Mouse (Mus musculus) layer of hippocampus, adult 2 months (tissue): ENCODE measurements around the gene Snx5. TPM values are rescaled to one million over a fixed set of nuclear protein-coding genes. Genes with fewer than 3 reads are reported as not detected.

Source experiments
- DNase-seq, 2 experiments: peaks; one replicate each; pipeline ENCODE4 v3.0.0; 2022; ENCODE audit warnings: low spot score in 2 of 2
- H3K27ac ChIP-seq: fragments of 200-600 bp; 2 replicates; pipeline ENCODE4 v1.8.1; 2022
- H3K4me3 ChIP-seq: fragments of 200-600 bp; 2 replicates; pipeline ENCODE4 v1.8.1; 2022; ENCODE audit warnings: mild to moderate bottlenecking
- CTCF ChIP-seq: fragments of 200-600 bp; conservative IDR thresholded peaks from 2 replicates; pipeline ENCODE4 v1.8.1; 2022; ENCODE audit warnings: antibody characterized with exemption, mild to moderate bottlenecking, moderate library complexity
- total RNA-seq, 2 experiments: library from RNA; stranded (reverse); gene quantifications; 2 replicates each; pipeline ENCODE4 v1.2.3; 2021

Gene Snx5
- total RNA-seq, 2 experiments from 2014 or later, result 69.4 to 77.1 TPM

- TF ChIP-seq CTCF, result no peak
- no peak overlapping the region for H3K27ac ChIP-seq
- H3K4me3 ChIP-seq, result no peak overlapping the region
- no peak for DNase-seq
These were observed 9.9 kb upstream of the Snx5 start for GRCm38 (mm10) chr2:144280568-144280967.

- no peak overlapping the region for H3K4me3 ChIP-seq
- no peak for TF ChIP-seq CTCF
- DNase-seq, result no peak
- H3K27ac ChIP-seq, result no peak overlapping the region
These were observed 9.0 kb upstream of the Snx5 start for GRCm38 (mm10) chr2:144279742-144280141.

- H3K27ac ChIP-seq, result no peak overlapping the region
- H3K4me3 ChIP-seq, result no peak overlapping the region
- no peak for DNase-seq
- TF ChIP-seq CTCF, result no peak
These were observed 6.2 kb upstream of the Snx5 start for GRCm38 (mm10) chr2:144276885-144277284.

GRCm38 (mm10) chr2:144274741-144275140 is 4.0 kb upstream of the Snx5 start:
- no peak overlapping the region for H3K4me3 ChIP-seq
- no peak for DNase-seq
- H3K27ac ChIP-seq, result no peak overlapping the region
- no peak for TF ChIP-seq CTCF

- Histone ChIP-seq H3K27ac (no peak overlapping the region), H3K4me3 (no peak overlapping the region)
- no peak for TF ChIP-seq CTCF
- DNase-seq, result no peak
These were observed 1.4 kb upstream of the Snx5 start for GRCm38 (mm10) chr2:144272088-144272487.

GRCm38 (mm10) chr2:144269679-144270475 is 829 bp downstream of the Snx5 start:
- DNase-seq, result no peak
- TF ChIP-seq CTCF, result no peak
- Histone ChIP-seq H3K4me3 (peak overlapping the region; percentile 98), H3K27ac (peak overlapping the region; percentile 99)

GRCm38 (mm10) chr2:144269306-144269650 is 1.4 kb downstream of the Snx5 start:
- no peak for TF ChIP-seq CTCF
- H3K27ac ChIP-seq, result peak overlapping the region; percentile 99; the same call in 1 of the 2 replicates
- peak overlapping the region; percentile 98 for H3K4me3 ChIP-seq
- no peak for DNase-seq

GRCm38 (mm10) chr2:144268446-144269305 is 2.0 kb downstream of the Snx5 start:
- Histone ChIP-seq H3K4me3 (peak overlapping the region; percentile 98), H3K27ac (peak overlapping the region; percentile 28; the same call in 1 of the 2 replicates)
- no peak for TF ChIP-seq CTCF
- DNase-seq, result no peak

- no peak for DNase-seq
- H3K4me3 ChIP-seq, result no peak overlapping the region
- no peak for TF ChIP-seq CTCF
- H3K27ac ChIP-seq, result no peak overlapping the region
These were observed 3.0 kb downstream of the Snx5 start for GRCm38 (mm10) chr2:144267731-144268015.

GRCm38 (mm10) chr2:144267004-144267730 is 3.5 kb downstream of the Snx5 start:
- Histone ChIP-seq H3K4me3 (no peak overlapping the region), H3K27ac (no peak overlapping the region)
- TF ChIP-seq CTCF, result no peak
- no peak for DNase-seq

- H3K4me3 ChIP-seq, result no peak overlapping the region
- no peak for DNase-seq
- no peak overlapping the region for H3K27ac ChIP-seq
- no peak for TF ChIP-seq CTCF
These were observed 4.6 kb downstream of the Snx5 start for GRCm38 (mm10) chr2:144265916-144266683.

- no peak overlapping the region; the same call in 1 of the 2 replicates for H3K27ac ChIP-seq
- TF ChIP-seq CTCF, result no peak
- H3K4me3 ChIP-seq, result no peak overlapping the region
- no peak for DNase-seq
These were observed 5.6 kb downstream of the Snx5 start for GRCm38 (mm10) chr2:144265120-144265488.
